Mouse (Mus musculus) CD4-positive, CD25-positive, alpha-beta regulatory T cell, adult 2 months (primary cell): ENCODE results near the gene Cdk14.
"Not testable (repeated sequence)": the region's sequence is repeated elsewhere in the genome, so short reads cannot be mapped to it uniquely, and the experiment has no call there.

Source experiments
- DNase-seq: peaks from one replicate; pipeline ENCODE4 v3.0.0-alpha.2; 2012; ENCODE audit warnings: low read depth, low spot score

The Cdk14 gene

GRCm38 (mm10) chr5:5264712-5265111 is 155.4 kb downstream of the Cdk14 start:
- no peak for DNase-seq

- DNase-seq: no peak
Observed at GRCm38 (mm10) chr5:5261725-5262296, 158.3 kb downstream of the Cdk14 start.

- no peak for DNase-seq
Observed at GRCm38 (mm10) chr5:5260966-5261724, 159.0 kb downstream of the Cdk14 start.

GRCm38 (mm10) chr5:5260309-5260708 is 159.8 kb downstream of the Cdk14 start:
- DNase-seq: no peak

- no peak for DNase-seq
Observed at GRCm38 (mm10) chr5:5254391-5254790, 165.7 kb downstream of the Cdk14 start.

GRCm38 (mm10) chr5:5253177-5253576 is 166.9 kb downstream of the Cdk14 start:
- no peak for DNase-seq

GRCm38 (mm10) chr5:5247671-5248070 is 172.4 kb downstream of the Cdk14 start:
- no peak for DNase-seq

GRCm38 (mm10) chr5:5246534-5247175 is 173.5 kb downstream of the Cdk14 start:
- no peak for DNase-seq

- DNase-seq: no peak
Observed at GRCm38 (mm10) chr5:5245182-5245581, 174.9 kb downstream of the Cdk14 start.

- no peak for DNase-seq
Observed at GRCm38 (mm10) chr5:5243648-5244047, 176.5 kb downstream of the Cdk14 start.

- no peak for DNase-seq
Observed at GRCm38 (mm10) chr5:5242704-5243103, 177.4 kb downstream of the Cdk14 start.

GRCm38 (mm10) chr5:5241088-5241487 is 179.0 kb downstream of the Cdk14 start:
- DNase-seq: no peak

- DNase-seq: no peak
Observed at GRCm38 (mm10) chr5:5240121-5240520, 180.0 kb downstream of the Cdk14 start.

- not testable (repeated sequence) for DNase-seq
Observed at GRCm38 (mm10) chr5:5234935-5235334, 185.2 kb downstream of the Cdk14 start.

- no peak for DNase-seq
Observed at GRCm38 (mm10) chr5:5226966-5227365, 193.1 kb downstream of the Cdk14 start.

- DNase-seq: no peak
Observed at GRCm38 (mm10) chr5:5211780-5212135, 208.4 kb downstream of the Cdk14 start.

GRCm38 (mm10) chr5:5211034-5211779 is 208.9 kb downstream of the Cdk14 start:
- no peak for DNase-seq

- DNase-seq: no peak
Observed at GRCm38 (mm10) chr5:5208016-5208415, 212.1 kb downstream of the Cdk14 start.

- DNase-seq: no peak
Observed at GRCm38 (mm10) chr5:5206012-5206411, 214.1 kb downstream of the Cdk14 start.

GRCm38 (mm10) chr5:5194562-5195221 is 225.4 kb downstream of the Cdk14 start:
- DNase-seq: no peak

- no peak for DNase-seq
Observed at GRCm38 (mm10) chr5:5189590-5189989, 230.5 kb downstream of the Cdk14 start.
